8 mouse cellular contexts compared by ENCODE assay signal in genomic region chr8:117327385-117327837, GRCm38 (mm10).
DNase-seq lines count a peak whose midpoint lies in the region; ATAC-seq and TF ChIP-seq lines count a peak whose summit lies in the region.

No protein-coding gene starts in this region.

- 15% methylated on average over 7 of the region's 7 CpGs for WGBS in liver, adult 2 months
- WGBS in hindbrain, embryonic 12.5 days = 41% methylated on average over 7 of the region's 7 CpGs
- WGBS in liver, embryonic 12.5 days (ENCODE audit: insufficient replicate concordance) = 64% methylated on average over 7 of the region's 7 CpGs

- no peak for TF ChIP-seq POLR2A in liver, adult 2 months (IDR thresholded peaks at IDR 0.05; ENCODE audit: extremely low read depth, insufficient read depth, low read length)

- ATAC-seq in hindbrain, embryonic 12.5 days (ENCODE audit: low FRiP score) = no peak
- ATAC-seq in liver, embryonic 12.5 days = no peak

- peak overlapping the region; percentile 47 for H3K27ac ChIP-seq in liver, adult 2 months (replicated peaks; ENCODE audit: insufficient read depth, low read depth, low read length)
- peak overlapping the region; percentile 77 for H3K27ac ChIP-seq in hindbrain, embryonic 12.5 days
- peak overlapping the region; percentile 34; the same call in 1 of the 2 replicates for H3K27ac ChIP-seq in liver, embryonic 12.5 days

- TF ChIP-seq CTCF in liver, adult 2 months (IDR thresholded peaks at IDR 0.05; ENCODE audit: low read depth, low read length) = no peak

- H3K9me3 ChIP-seq in hindbrain, embryonic 12.5 days (replicated peaks) = no peaks in the 10 kb centered on the region
- H3K9me3 ChIP-seq in liver, embryonic 12.5 days (replicated peaks) = no peaks in the 10 kb centered on the region

- peaks cover 49% of the 10 kb centered on the region; the same call in 1 of the 2 replicates for H3K79me2 ChIP-seq in liver, adult 2 months (ENCODE audit: control insufficient read depth, insufficient read depth, low read length)

- no peak overlapping the region for H3K9ac ChIP-seq in liver, adult 2 months (ENCODE audit: low read depth, low read length)
- H3K9ac ChIP-seq in hindbrain, embryonic 12.5 days = 0 out of 2 replicates have a peak overlapping the region, but pooled peaks have one; percentile 2
- no peak overlapping the region for H3K9ac ChIP-seq in liver, embryonic 12.5 days

- no peaks in the 10 kb centered on the region for H3K27me3 ChIP-seq in liver, adult 2 months (ENCODE audit: control insufficient read depth, insufficient read depth, low read length)
- H3K27me3 ChIP-seq in hindbrain, embryonic 12.5 days = no peaks in the 10 kb centered on the region
- no peaks in the 10 kb centered on the region for H3K27me3 ChIP-seq in liver, embryonic 12.5 days (replicated peaks)

- DNase-seq in liver, adult 2 months (ENCODE audit: extremely low read depth, low read depth, low spot score) = peak; percentile 88
- DNase-seq in liver = no peak
- peak; percentile 48 for DNase-seq in urinary bladder, adult 2 months (ENCODE audit: low spot score)
- no peak for DNase-seq in cerebellum, adult 11 months
- DNase-seq in right cerebral cortex, postnatal 25 days = no peak
- no peak for DNase-seq in lung, postnatal 14 days

- no peaks in the 10 kb centered on the region for H3K36me3 ChIP-seq in liver, adult 2 months (ENCODE audit: control insufficient read depth, insufficient read depth, low read length)
- H3K36me3 ChIP-seq in hindbrain, embryonic 12.5 days = no peaks in the 10 kb centered on the region
- peaks cover 17% of the 10 kb centered on the region for H3K36me3 ChIP-seq in liver, embryonic 12.5 days

- peaks cover 26% of the 10 kb centered on the region for H3K4me1 ChIP-seq in liver, adult 2 months (ENCODE audit: control insufficient read depth, insufficient read depth, low read length)
- H3K4me1 ChIP-seq in hindbrain, embryonic 12.5 days = peaks cover 49% of the 10 kb centered on the region
- H3K4me1 ChIP-seq in liver, embryonic 12.5 days = peaks cover 80% of the 10 kb centered on the region

- H3K4me2 ChIP-seq in hindbrain, embryonic 12.5 days (replicated peaks) = no peak overlapping the region
- H3K4me2 ChIP-seq in liver, embryonic 12.5 days = no peak overlapping the region

- no peak overlapping the region for H3K4me3 ChIP-seq in liver, adult 2 months (ENCODE audit: insufficient read depth, low read depth, low read length)
- no peak overlapping the region for H3K4me3 ChIP-seq in hindbrain, embryonic 12.5 days
- H3K4me3 ChIP-seq in liver, embryonic 12.5 days = no peak overlapping the region

Comparison
In these comparisons a context has a peak if more than half of its experiments do, and no peak if none do; other contexts are left out.
1. DNase-seq: peak in liver, adult 2 months (single experiment) and urinary bladder, adult 2 months (single experiment); none in liver (single experiment), cerebellum, adult 11 months (single experiment), right cerebral cortex, postnatal 25 days (single experiment) and lung, postnatal 14 days (single experiment).
2. Peak in every context shown above with its lines, with median percentiles within 50 percentile points of each other: H3K27ac ChIP-seq.